Mouse (Mus musculus): ENCODE results near the gene Stambpl1. TPM values are rescaled to one million over a fixed set of nuclear protein-coding genes. Genes with fewer than 3 reads are reported as not detected.

Gene Stambpl1
- polyA plus RNA-seq, 1 experiment from 2014 or later, result 13.0 TPM

DNA sequence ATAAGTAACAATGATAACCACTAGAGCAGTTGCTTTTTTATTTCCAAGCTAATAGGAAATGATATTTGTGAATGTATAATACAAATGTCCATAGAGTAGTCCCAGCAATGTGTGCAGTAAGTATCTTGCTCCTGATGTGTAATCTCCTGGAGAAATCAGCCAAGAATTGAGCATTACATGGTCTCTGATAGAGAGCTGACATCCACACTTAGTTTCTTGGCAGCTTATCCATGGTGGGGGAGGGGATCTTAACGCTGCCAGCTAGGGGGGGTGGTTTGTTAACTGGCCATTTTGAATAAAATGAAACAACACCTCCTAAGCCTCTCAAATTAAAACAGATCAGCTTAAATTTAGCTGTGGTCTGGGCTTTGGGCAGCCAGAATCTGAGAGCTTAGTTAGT lies 77.0 kb downstream of the Stambpl1 start:
- H3K9me3 ChIP-seq (ENCODE audit: control insufficient read depth, low read length), result no peaks in the 10 kb centered on the region
- no peaks in the 10 kb centered on the region for H3K27me3 ChIP-seq (ENCODE audit: control insufficient read depth, insufficient read depth, low read length)
- H3K36me3 ChIP-seq (ENCODE audit: control insufficient read depth, insufficient read depth, low read length), result no peaks in the 10 kb centered on the region
- ATAC-seq (ENCODE audit: low FRiP score, low TSS enrichment), result no peak
- H3K4me2 ChIP-seq (replicated peaks; ENCODE audit: low read depth), result no peak overlapping the region
- 42% methylated on average over 1 of the region's 1 CpGs for WGBS
- H3K4me3 ChIP-seq (ENCODE audit: low read depth, low read length), result no peak overlapping the region
- TF ChIP-seq CTCF (IDR thresholded peaks at IDR 0.05; ENCODE audit: low read depth) (no peak), EP300 (optimal IDR thresholded peaks at IDR 0.05) (no peak)
- H3K9ac ChIP-seq (ENCODE audit: low read length), result no peak overlapping the region
- no peaks in the 10 kb centered on the region for H3K4me1 ChIP-seq (replicated peaks; ENCODE audit: control insufficient read depth, insufficient read depth)
- DNase-seq (ENCODE audit: low spot score), result no peak
- H3K27ac ChIP-seq (replicated peaks), result no peak overlapping the region

DNA sequence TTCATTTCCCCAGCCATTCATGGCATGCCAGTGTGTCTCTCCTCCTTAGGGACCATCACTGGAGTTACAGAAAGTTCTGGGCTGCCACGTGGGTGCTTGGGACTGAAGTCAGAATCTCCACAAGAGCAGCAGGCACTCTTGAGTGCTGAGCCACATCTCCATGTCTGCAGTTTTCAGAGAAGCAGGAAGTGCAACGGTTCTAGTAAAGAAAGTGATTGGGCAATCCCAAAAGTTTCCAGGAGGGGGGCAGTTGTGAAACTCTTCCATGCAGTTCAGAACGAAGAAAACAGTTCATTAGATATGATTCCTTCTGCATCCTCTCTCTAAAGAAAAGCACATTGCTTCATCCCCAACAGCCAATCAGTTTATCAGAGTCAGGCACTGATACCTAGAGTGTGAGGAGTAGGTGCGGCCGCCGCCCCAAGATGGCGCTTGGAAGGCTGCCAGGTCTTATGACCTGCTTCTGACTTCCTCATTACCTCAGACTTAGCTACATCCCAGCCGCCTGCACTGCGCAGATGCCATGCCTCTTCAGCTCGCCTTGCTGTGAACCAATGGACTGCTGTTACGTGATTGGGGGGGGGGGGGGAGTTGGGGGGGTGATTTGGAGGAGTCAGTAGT lies 78.2 kb downstream of the Stambpl1 start:
- H3K4me2 ChIP-seq (replicated peaks; ENCODE audit: low read depth), result no peak overlapping the region
- TF ChIP-seq EP300 (optimal IDR thresholded peaks at IDR 0.05), result no peak
- TF ChIP-seq CTCF (IDR thresholded peaks at IDR 0.05; ENCODE audit: low read depth), result no peak
- H3K4me1 ChIP-seq (replicated peaks; ENCODE audit: control insufficient read depth, insufficient read depth), result no peaks in the 10 kb centered on the region
- H3K36me3 ChIP-seq (ENCODE audit: control insufficient read depth, insufficient read depth, low read length), result no peaks in the 10 kb centered on the region
- DNase-seq (ENCODE audit: low spot score), result peak; percentile 80
- peak; percentile 94 for ATAC-seq (ENCODE audit: low FRiP score, low TSS enrichment)
- WGBS, result 76% methylated on average over 11 of the region's 11 CpGs
- 0 out of 2 replicates have a peak overlapping the region, but pooled peaks have one; percentile 2 for H3K9ac ChIP-seq (ENCODE audit: low read length)
- H3K27ac ChIP-seq (replicated peaks), result no peak overlapping the region
- H3K9me3 ChIP-seq (ENCODE audit: control insufficient read depth, low read length), result no peaks in the 10 kb centered on the region
- no peaks in the 10 kb centered on the region for H3K27me3 ChIP-seq (ENCODE audit: control insufficient read depth, insufficient read depth, low read length)
- H3K4me3 ChIP-seq (ENCODE audit: low read depth, low read length), result no peak overlapping the region

DNA sequence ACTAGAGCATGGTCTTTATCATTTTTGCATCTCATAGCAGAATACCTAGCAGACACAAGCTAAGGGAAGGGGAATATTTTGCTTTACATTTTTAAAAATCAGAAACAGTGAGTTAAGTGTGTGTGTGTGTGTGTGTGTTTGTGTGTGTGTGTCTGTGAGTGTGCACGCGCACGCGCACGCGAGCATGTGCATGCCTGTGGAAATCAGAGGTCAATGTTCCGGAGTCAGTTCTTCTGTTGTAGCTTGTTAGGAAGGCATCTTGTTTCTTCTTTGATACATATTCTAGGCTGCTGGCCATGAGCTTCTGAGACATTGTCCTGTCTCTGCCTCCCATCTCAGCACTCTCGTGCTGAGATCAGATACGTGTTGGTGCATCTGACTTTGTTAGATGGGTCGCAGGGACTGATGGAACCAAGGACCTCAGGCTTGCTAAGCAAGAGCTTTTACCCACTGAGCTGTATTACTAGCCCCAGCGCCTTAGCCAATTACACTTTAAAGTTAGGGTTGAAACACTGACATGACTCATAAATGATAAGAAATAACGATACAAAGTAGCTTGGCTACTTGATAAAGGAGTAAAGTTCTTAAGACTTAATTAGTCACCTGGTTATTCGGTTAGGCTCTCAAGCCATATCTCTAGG lies 78.9 kb downstream of the Stambpl1 start:
- no peaks in the 10 kb centered on the region for H3K27me3 ChIP-seq (ENCODE audit: control insufficient read depth, insufficient read depth, low read length)
- 87% methylated on average over 13 of the region's 13 CpGs for WGBS
- no peak for TF ChIP-seq CTCF (IDR thresholded peaks at IDR 0.05; ENCODE audit: low read depth)
- no peak for TF ChIP-seq EP300 (optimal IDR thresholded peaks at IDR 0.05)
- no peaks in the 10 kb centered on the region for H3K9me3 ChIP-seq (ENCODE audit: control insufficient read depth, low read length)
- DNase-seq (ENCODE audit: low spot score) (no peak), ATAC-seq (ENCODE audit: low FRiP score, low TSS enrichment) (peak; percentile 78)
- H3K4me1 ChIP-seq (replicated peaks; ENCODE audit: control insufficient read depth, insufficient read depth), result no peaks in the 10 kb centered on the region
- no peaks in the 10 kb centered on the region for H3K36me3 ChIP-seq (ENCODE audit: control insufficient read depth, insufficient read depth, low read length)
- peak overlapping the region; percentile 5; the same call in 1 of the 2 replicates for H3K27ac ChIP-seq (replicated peaks)
- H3K4me2 ChIP-seq (replicated peaks; ENCODE audit: low read depth), result no peak overlapping the region
- H3K9ac ChIP-seq (ENCODE audit: low read length), result no peak overlapping the region
- no peak overlapping the region for H3K4me3 ChIP-seq (ENCODE audit: low read depth, low read length)

DNA sequence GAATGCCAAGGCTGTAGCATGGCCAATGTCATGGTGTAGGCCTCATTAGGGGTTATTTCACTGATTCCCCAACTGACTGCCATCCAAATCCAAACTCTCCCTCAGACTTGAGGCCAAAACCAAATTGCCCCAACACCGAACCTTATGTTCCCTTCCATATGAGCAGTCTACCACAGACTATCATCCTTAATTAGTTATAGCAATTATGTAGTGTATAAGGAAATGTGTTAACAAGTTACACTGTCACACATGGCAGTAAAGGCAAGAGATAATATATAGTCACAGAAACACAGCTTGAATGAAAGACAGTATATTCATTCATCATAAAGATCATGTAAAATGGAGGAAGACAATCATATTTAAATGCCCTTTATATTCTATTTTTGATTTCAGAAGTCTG lies 81.0 kb downstream of the Stambpl1 start:
- Histone ChIP-seq H3K36me3 (ENCODE audit: control insufficient read depth, insufficient read depth, low read length) (no peaks in the 10 kb centered on the region), H3K9ac (ENCODE audit: low read length) (no peak overlapping the region), H3K4me1 (replicated peaks; ENCODE audit: control insufficient read depth, insufficient read depth) (no peaks in the 10 kb centered on the region), H3K27ac (replicated peaks) (no peak overlapping the region), H3K4me2 (replicated peaks; ENCODE audit: low read depth) (no peak overlapping the region), H3K9me3 (ENCODE audit: control insufficient read depth, low read length) (no peaks in the 10 kb centered on the region), H3K27me3 (ENCODE audit: control insufficient read depth, insufficient read depth, low read length) (no peaks in the 10 kb centered on the region), H3K4me3 (ENCODE audit: low read depth, low read length) (no peak overlapping the region)
- no peak for TF ChIP-seq EP300 (optimal IDR thresholded peaks at IDR 0.05)
- no peak for TF ChIP-seq CTCF (IDR thresholded peaks at IDR 0.05; ENCODE audit: low read depth)
- DNase-seq (ENCODE audit: low spot score), result no peak
- 92% methylated on average over 1 of the region's 1 CpGs for WGBS
- no peak for ATAC-seq (ENCODE audit: low FRiP score, low TSS enrichment)

DNA sequence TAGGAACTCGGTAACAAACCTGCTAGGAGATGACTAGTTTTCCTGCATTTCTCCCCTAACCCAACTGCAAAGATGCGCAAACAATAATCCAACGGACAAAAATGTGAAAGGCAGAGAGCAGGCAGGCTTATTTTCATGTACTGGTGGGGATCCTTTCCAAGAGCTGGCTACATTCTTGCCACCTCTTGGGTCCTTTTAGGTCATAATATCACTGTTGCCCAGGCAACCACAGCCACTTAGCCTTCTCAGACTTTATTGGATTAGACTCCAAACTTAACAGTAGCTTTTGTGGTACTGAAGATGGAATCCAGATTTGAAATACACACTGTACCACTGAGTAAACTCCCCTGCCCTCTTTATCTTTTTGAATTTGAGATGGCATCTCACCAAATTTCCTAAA lies 86.0 kb downstream of the Stambpl1 start:
- DNase-seq (ENCODE audit: low spot score) (no peak), ATAC-seq (ENCODE audit: low FRiP score, low TSS enrichment) (no peak)
- WGBS, result 73% methylated on average over 3 of the region's 3 CpGs
- Histone ChIP-seq H3K4me2 (replicated peaks; ENCODE audit: low read depth) (no peak overlapping the region), H3K9ac (ENCODE audit: low read length) (no peak overlapping the region), H3K9me3 (ENCODE audit: control insufficient read depth, low read length) (no peaks in the 10 kb centered on the region), H3K4me3 (ENCODE audit: low read depth, low read length) (no peak overlapping the region), H3K27ac (replicated peaks) (no peak overlapping the region), H3K36me3 (ENCODE audit: control insufficient read depth, insufficient read depth, low read length) (no peaks in the 10 kb centered on the region), H3K27me3 (ENCODE audit: control insufficient read depth, insufficient read depth, low read length) (no peaks in the 10 kb centered on the region), H3K4me1 (replicated peaks; ENCODE audit: control insufficient read depth, insufficient read depth) (no peaks in the 10 kb centered on the region)
- TF ChIP-seq EP300 (optimal IDR thresholded peaks at IDR 0.05), result no peak
- TF ChIP-seq CTCF (IDR thresholded peaks at IDR 0.05; ENCODE audit: low read depth), result no peak

DNA sequence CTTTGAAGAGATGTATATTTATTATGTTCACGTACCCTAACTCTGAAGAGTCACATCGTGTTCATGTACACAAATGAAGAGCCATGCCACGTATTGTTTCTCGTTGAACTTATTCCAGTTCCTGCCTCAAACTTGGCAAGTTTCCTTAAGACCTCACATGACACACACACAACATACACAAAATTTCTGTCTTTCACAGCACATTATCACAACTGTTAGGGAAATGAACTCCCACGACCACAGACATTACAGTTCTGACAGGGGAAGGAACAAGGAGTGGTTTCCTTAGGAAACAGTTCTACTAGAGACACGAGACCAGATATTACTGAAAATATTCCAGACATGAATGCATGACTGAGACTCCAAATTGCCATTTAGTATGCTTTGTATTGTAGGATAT lies 91.6 kb downstream of the Stambpl1 start:
- no peak for DNase-seq (ENCODE audit: low spot score)
- ATAC-seq (ENCODE audit: low FRiP score, low TSS enrichment), result no peak

More for the DNA sequence above, 91.6 kb downstream of the Stambpl1 start:
- H3K9ac ChIP-seq (ENCODE audit: low read length), result no peak overlapping the region
- no peak overlapping the region for H3K4me3 ChIP-seq (ENCODE audit: low read depth, low read length)
- no peaks in the 10 kb centered on the region for H3K9me3 ChIP-seq (ENCODE audit: control insufficient read depth, low read length)
- no peaks in the 10 kb centered on the region for H3K36me3 ChIP-seq (ENCODE audit: control insufficient read depth, insufficient read depth, low read length)
- no peak overlapping the region for H3K4me2 ChIP-seq (replicated peaks; ENCODE audit: low read depth)
- no peaks in the 10 kb centered on the region; the same call in 1 of the 2 replicates for H3K4me1 ChIP-seq (replicated peaks; ENCODE audit: control insufficient read depth, insufficient read depth)
- no peak overlapping the region for H3K27ac ChIP-seq (replicated peaks)
- no peaks in the 10 kb centered on the region for H3K27me3 ChIP-seq (ENCODE audit: control insufficient read depth, insufficient read depth, low read length)
- WGBS, result 49% methylated on average over 6 of the region's 6 CpGs
- TF ChIP-seq EP300 (optimal IDR thresholded peaks at IDR 0.05) (no peak), CTCF (IDR thresholded peaks at IDR 0.05; ENCODE audit: low read depth) (no peak)

Data from stomach, postnatal 0 days (tissue).